Mouse (Mus musculus) ovary, postnatal 36 days (tissue): ENCODE measurements around the gene 2310057N15Rik.
"Not testable (repeated sequence)": the region's sequence is repeated elsewhere in the genome, so short reads cannot be mapped to it uniquely, and the experiment has no call there.

Experiments used
- DNase-seq: peaks from one replicate; pipeline ENCODE4 v3.0.0; 2022; ENCODE audit warnings: low spot score, mixed read lengths

2310057N15Rik gene

DNA sequence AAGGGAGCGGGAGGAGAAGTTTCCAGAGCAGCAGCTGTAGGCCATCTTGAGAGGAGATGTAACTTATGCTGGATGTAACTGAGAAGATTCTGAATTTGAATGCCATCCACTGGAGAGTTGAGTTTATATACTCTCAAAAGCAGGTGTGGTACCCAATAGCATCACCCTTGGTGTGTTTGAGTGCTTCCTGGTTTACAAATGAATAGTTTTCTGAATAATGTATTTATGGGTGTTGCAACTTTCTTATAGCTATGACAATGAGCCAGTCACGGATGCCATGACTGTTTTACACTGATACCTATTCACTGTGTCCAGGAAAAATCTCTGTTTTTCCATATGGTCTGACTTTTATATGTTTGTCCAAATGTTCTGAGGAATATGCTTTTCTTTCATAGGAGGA is at the start of gene 2310057N15Rik:
TSS of gene 2310057N15Rik (minus strand) at position 101 of the 400 bp plus-strand sequence.
- no peak for DNase-seq

DNA sequence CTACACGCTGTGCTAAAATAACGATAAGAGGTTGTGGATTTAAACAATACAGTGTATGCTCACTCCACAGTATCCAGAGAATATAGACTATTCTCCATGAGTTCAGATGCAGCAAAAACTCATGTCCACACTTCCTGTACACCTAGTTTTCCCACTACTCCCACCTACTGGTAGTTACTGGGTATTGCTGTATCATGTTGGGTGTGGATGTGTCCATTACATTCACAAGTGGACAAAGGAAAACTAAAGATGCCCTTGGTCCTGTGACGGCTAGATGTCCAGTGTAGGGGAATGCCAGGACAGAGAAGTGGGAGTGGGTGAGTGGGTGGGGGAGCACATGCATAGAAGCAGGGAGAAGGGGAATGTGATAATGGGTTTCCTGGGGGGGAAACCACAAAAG is 49.7 kb upstream of the 2310057N15Rik start:
- DNase-seq = no peak

DNA sequence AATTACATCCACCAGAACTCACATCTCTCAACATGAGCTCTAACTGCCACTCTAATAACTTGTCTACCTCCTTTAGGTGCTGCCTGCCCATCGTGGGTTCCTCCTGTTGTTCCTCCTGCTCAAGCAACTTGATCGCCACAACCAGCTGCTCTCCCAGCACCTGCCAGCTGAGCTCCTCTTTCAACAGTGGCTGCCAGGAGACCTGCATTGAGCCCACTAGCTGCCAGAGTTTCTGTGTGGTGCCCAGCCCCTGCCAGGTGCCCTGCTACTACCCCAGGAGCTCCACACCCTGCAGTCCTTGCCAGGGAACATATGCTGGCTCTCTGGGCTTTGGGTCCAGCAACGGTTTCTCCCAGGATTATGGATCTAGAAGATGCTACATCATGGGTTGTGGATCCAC is 46.1 kb upstream of the 2310057N15Rik start, which contains the start of gene Krtap15:
TSS of gene Krtap15 (plus strand) at position 150 of the 400 bp plus-strand sequence.
- no peak for DNase-seq

DNA sequence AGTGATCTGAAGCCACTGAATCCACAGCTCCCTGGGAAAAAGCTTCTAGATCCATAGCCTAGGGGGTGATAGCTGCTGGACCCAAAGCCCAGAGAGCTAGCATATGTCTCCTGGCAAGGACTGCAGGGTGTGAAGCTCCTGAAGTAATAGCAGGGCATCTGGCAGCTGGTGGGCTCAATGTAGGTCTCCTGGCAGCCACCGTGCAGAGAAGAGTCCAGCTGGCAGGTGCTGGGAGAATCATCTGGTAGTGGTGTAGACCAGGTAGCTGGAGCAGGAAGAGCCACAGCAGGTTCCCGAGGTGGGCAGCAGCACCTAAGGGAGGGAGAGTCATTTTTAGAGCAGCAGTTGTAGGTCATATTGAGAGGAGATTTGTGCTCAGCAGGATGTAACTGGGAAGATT is 37.8 kb upstream of the 2310057N15Rik start, which contains the start of gene Gm20741:
TSS of gene Gm20741 (minus strand) at position 394 of the 400 bp plus-strand sequence.
- DNase-seq = no peak

DNA sequence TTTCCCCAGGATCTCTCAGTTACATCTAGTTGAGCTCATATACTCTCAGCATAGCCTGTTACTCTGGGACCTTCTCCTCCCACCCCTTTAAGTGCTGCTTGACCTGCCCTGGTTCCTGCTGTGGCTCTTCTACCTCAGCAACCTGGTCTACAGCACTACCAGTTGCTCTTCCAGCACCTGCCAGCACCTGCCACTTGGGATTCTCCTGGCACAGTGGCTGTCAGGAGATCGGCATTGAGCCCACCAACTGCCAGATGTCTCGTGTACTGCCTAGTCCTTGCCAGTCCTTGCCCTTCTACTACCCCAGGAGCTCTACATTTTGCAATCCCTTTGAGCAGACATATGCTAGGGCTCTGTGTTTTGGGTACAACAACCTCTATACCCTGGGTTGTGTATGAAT is 12.8 kb upstream of the 2310057N15Rik start:
- DNase-seq = no peak

DNA sequence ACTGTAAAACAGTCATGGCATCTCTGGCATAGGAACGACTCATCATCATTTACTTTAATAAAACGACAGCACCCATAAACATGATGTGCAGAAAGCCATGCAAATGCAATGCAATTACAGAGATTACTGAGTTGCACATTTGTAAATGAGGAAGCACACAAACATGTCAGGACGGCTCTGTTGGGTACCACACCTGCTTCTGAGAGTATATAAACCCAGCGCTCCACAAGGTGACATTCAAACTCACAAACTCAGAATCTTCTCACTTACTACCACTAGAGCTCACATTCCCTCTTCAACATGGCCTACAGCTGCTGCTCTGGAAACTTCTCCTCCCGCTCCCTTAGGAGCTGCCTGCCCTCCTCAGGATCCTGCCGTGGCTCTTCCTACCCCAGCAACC is 3.6 kb upstream of the 2310057N15Rik start, which contains the start of gene Gm5965:
TSS of gene Gm5965 (plus strand) at position 301 of the 400 bp plus-strand sequence.
- DNase-seq = no peak

DNA sequence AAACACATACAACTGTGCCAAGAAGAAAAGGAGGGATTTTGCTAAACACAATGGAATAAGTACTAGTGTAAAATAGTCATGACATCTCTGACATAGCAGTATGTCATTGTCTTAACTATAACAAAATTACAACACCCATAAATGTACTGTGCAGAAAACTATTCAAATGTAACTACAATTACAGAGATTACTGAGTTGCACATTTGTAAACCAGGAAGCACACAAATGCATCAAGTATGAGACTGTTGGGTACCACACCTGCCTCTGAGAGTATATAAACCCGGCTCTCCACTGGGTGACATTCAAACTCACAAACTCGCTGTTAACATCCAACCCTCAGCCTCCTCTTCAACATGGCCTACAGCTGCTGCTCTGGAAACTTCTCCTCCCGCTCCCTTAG is 15.5 kb downstream of the 2310057N15Rik start, which contains the start of gene 2310034C09Rik:
TSS of gene 2310034C09Rik (plus strand) at position 301 of the 400 bp plus-strand sequence.
- not testable (repeated sequence) for DNase-seq

DNA sequence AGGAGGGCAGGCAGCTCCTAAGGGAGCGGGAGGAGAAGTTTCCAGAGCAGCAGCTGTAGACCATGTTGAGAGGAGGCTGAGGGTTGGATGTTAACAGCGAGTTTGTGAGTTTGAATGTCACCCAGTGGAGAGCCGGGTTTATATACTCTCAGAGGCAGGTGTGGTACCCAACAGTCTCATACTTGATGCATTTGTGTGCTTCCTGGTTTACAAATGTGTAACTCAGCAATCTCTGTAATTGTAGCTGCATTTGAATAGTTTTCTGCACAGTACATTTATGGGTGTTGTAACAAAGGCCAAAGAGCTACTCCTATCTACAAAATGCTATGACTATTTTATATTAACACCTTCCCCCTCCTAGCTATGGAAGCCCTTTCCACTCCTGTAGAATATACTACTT is 22.5 kb downstream of the 2310057N15Rik start, which contains the start of gene Krtap13:
TSS of gene Krtap13 (minus strand) at position 101 of the 400 bp plus-strand sequence.
- not testable (repeated sequence) for DNase-seq

DNA sequence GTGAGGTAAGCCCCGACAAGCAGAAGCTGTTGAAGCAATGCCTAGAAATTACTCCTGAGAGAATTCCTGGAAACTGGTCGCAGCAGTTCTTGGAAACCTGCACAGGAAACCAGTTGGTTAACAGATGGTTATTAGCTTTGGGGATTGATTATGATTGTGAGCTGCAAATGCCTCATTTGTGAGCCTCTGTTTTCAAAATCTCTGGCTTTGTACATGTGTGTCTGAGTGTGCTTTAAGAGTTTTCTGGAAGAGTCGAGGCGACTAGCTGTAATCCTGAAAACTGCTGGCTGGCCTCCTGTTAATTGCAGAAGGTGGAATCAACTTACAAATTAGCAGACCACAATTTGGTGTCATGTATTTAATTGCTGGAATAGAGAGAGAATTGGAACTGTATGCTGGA is 26.1 kb downstream of the 2310057N15Rik start:
- DNase-seq = no peak

DNA sequence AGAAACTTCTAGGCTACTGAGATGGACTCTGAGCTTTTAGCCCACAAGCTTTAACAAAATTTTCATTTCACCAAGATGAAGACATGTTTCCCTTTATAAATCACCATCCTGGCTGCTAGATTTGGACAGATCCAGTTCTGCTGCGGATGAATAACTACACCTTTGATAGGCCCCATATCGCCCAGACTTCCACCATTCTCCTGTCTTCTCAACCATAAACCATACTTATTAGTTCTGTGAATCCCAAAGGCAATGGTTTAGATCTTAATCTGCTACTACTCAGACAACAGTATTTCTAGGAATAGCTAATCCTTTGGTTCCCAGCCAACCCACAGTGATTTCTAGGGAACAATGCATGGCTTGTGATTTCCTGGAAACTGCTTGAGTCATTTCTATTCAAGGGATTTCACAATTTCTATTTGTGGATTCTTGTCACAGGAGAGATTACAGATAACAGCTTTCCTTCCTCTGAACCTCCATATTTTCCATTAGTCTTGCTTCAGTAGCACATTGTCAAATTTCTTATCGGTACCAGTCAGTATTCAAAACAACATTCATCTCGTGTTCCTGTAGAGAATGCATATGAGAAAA is 29.2 kb downstream of the 2310057N15Rik start:
- DNase-seq = no peak

DNA sequence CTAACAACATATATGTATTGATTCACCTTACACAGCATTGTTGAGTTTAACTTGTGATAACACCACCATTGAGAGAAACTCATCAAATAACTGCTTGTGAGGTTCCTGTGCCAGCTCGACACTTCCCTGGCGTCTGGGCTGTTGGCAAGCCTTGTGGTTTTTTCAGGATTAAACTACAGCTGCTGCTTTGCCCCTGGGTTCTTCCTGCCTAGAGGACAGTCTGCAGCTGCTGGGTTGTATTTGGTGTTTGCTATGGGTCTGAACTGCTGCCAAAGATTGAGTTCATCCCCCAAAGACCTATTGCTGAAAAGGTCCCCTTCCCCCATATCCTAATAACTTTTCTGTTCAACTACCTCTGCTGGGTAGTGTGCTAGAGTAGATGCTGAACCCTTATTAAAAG is 38.6 kb downstream of the 2310057N15Rik start:
- no peak for DNase-seq

DNA sequence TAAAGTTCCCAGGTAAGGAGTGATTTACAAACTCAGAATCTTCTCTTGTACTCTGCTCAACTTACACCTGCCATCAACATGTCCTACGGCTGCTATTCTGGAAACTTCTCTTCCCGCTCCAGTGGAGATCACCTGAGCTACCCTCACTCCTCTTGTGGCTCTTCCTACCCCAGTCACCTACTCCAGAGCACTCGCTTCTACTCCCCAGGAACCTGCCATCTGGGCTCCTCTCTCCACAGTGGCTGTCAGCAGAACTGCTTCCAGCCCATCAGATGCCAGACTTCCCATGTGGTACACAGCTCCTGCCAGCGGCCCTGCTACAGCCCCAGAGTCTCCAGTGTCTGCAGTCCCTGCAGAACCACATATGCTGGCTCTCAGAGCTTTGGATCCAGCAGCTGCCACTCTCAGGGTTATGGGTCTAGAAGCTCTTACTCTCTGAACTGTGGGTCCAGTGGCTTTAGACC is 45.2 kb downstream of the 2310057N15Rik start, which contains the start of gene Krtap13-1:
TSS of gene Krtap13-1 (plus strand) at position 51 of the 464 bp plus-strand sequence.
- DNase-seq = no peak
